Mouse (Mus musculus): ENCODE measurements at regions not wholly inside any gene's neighbourhood (a gene's known extent, or its start where the extent isn't known, plus 50 kb on each side); places are given as distances from the start of the nearest gene placed in this dataset.

GRCm38 (mm10) chr10:45763160-45763955, 185.7 kb downstream of the Hace1 start:
- DNase-seq, result no peak

- no peak for DNase-seq
Observed at GRCm38 (mm10) chr10:45779720-45780119, 202.1 kb downstream of the Hace1 start.

DNA sequence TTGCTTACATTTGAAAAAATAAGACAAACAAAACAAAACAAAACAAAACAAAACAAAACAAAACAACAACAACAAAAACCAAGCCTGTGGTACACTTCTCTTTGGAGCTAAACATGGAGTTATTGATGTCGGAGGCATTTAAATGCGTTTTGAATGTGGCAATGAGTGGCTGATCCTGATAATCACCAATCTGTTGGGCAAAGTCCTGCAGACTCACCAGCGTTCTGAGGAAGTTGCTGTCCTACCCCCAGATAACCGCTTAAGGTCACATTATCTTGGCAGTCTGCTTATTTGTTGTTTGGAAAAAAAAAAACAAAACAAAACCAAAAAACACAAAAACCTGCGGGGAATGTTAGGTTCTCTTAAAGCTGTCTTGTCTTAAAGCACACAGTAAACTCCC, 205.4 kb downstream of the Hace1 start:
- DNase-seq, result no peak

GRCm38 (mm10) chr10:45783461-45784149, 206.0 kb downstream of the Hace1 start:
- DNase-seq, result no peak

DNA sequence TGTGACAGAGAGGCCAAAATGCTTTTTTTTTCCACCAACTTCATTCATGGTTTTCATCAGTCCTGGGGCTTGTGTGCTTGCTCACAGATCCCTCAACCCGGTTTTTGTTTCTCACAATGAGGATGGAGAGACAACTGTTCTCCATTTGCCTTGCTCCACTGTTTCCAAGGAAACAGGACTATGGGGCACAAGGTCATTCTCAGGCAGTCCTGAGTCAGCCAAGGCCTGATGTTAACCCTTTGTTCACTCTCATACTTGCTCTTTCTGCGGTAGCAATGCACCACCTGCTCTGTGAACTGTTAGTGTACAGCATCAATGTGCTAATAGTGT, 206.5 kb downstream of the Hace1 start:
- DNase-seq, result no peak

GRCm38 (mm10) chr10:45784575-45784974, 206.9 kb downstream of the Hace1 start:
- no peak for DNase-seq

- no peak for DNase-seq
Observed at GRCm38 (mm10) chr10:45788356-45788755, 210.7 kb downstream of the Hace1 start.

GRCm38 (mm10) chr10:45795582-45795981, 218.0 kb downstream of the Hace1 start:
- no peak for DNase-seq

- DNase-seq, result peak; percentile 57
Observed at GRCm38 (mm10) chr10:45800070-45800851, 222.6 kb downstream of the Hace1 start.

DNA sequence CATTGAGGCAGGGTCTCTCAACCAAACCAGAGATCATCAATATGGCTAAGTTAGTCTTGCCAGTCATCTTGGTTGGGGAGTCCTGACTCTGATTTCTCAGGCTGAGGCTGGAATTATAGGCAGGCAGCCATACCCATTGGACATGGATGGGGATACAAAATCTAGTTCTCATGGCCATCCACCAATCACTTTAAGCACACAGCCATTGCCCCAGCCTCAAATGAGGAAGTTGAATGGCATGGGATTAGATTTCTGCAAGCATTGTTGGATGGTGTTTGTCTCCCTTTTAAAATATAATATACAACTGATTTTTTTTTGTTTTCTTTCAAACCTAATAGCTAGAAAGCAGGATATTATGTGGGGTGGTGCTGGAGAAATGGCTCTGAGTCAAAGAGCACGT, 223.8 kb downstream of the Hace1 start:
- no peak for DNase-seq

DNA sequence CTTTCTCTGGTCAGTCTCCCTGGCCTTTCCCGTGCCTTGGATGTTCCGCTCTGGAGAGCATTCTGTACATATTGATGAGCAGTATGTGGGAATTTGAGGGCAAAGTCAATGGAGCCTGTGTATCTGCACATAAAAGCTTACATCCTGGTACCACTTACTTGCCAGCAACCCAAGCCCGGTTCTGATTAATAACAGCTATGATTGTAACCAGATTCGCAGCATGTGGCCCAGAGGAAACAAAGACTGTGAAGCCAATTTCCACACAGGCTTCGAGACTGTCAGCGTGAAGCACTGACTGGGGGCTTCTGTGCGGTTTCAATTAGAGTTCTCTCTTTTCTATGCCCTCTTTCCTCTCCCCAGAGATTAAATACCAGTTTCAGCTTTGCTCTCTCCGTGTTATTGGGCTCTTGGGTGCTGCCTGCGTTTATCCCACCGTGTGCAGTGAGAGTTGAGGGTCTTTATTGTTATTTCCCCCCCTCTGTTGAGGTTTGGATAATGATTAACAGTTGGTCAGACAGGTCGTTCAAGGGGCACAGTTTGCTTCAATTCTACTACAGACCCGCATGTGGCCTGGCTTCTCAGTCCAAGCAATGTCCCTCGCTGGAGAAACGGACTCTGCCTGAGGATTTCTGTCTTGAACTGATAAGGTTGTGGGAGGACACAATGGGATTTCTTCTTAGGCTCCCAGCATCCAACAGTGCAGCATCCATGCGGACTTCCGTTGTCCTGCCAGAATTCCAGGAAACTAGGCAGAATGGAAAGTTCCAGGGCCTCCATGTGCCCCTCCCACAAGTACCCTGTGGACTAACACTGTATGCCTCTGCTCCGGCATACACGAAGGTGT, 229.6 kb downstream of the Hace1 start:
- DNase-seq, result no peak

- DNase-seq, result peak; percentile 80
Observed at GRCm38 (mm10) chr10:45811882-45812281, 234.3 kb downstream of the Hace1 start.

- DNase-seq, result no peak
Observed at GRCm38 (mm10) chr10:45813804-45814203, 236.2 kb downstream of the Hace1 start.

DNA sequence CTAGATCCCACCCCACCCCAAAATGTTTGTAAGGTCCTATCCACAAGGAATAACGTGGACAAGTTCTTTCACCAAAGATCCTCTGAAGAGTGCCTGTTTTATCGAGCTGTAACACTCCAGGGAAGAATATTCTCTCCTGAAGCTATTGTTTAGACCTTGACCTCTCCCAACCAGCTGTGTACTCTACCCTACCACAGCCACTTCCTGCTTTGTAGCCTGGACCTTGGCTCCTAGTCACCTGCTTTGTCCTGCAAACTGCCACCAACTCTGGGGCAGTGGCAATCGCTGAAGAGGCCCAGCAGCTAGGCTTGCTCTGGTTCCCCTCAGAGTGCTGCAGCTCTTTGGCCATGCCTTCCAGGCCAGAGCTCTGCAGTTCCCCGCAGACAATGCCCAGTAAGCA, 239.1 kb downstream of the Hace1 start:
- DNase-seq, result no peak

DNA sequence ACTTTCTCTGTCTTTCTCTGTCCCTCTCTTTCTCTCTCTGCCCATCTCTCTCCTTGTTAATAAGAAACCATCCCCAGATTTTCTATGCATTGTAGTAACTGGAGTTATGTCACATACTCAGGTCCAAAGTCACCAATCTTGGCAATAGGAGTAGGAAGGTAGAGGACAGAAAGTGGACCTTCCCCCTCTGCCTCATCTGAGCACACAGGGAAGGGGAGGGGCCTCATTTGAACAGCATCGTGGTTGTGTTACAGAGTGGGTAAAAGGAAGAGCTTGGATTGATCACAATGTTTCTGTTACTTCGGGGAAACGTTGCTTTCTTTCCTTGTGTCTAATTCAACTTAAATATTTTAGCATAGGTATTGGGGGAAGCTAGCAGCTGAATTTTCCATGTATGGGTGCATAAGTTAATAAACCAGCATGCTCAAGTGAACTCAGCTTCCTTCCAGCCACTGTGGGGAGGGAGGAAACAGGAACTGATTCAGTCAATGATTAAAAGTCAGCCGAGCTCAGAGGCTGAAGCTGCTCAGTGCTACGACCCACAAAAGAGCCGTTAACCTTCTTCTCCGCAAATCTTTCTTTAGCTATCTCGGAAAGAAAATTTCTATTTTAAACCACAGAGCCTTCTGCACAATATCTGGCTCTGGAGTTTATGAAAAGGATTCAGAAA, 243.5 kb downstream of the Hace1 start:
- DNase-seq, result peak; percentile 10

GRCm38 (mm10) chr10:45822251-45822650, 244.6 kb downstream of the Hace1 start:
- no peak for DNase-seq

DNA sequence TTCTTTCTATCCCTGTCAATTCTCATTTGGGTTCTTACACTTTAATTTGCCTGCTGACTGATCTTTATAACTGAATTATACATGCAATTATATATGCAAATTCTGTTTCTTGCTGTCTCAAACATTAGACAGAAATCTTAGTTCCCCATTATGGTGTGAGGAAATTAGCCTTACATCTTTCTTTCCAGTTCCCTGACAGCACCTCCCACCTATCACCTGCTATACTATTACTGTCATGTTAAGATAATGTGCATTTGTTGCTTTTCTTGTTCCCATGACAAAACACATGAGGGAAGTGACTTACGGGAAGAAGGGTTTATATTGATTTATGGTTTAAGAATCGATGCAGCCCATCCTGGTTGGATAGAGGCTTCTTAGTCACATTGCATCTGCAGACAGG, 246.0 kb downstream of the Hace1 start:
- DNase-seq, result no peak

DNA sequence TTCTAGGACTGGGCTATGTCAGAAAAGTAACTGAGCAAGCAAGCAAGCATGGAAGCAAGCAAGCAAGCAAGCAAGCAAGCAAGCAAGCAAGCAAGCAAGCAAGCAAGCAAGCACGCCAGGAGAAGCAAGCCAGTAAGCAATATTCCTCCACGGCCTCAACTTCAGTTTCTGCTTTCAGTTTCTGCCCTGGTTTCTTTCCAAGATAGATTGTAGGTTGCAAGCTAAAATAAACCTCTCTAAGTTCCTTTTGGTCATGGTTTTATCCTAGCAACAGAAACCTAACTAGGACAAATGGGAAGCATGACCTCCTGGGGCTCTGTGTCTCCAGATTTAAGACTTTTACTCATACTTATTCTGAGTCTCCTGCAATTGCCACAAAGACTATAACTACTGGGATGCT, 271.0 kb downstream of the Hace1 start:
- no peak for DNase-seq

GRCm38 (mm10) chr10:45849841-45850240, 272.2 kb downstream of the Hace1 start:
- no peak for DNase-seq

DNA sequence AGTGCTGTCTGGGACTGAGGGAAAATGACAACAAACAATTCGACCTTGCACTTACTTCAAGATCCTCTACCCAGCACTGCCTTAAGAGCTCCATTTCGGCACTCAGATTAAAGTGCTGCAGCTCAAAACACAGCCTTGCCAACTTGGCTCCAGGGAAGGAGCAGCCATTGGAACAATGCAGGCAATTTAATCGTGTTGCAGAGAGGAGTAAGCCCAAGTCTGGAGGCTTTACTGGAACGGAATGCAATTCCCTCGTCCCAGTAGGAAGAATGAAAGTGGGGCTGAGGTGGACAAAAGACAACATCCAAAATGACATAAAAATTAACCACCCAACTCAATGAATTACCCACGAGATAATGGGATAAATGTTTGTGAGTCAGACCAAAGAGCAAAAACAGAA, 273.0 kb downstream of the Hace1 start:
- no peak for DNase-seq

- no peak for DNase-seq
Observed at GRCm38 (mm10) chr10:45852688-45853087, 275.1 kb downstream of the Hace1 start.

DNA sequence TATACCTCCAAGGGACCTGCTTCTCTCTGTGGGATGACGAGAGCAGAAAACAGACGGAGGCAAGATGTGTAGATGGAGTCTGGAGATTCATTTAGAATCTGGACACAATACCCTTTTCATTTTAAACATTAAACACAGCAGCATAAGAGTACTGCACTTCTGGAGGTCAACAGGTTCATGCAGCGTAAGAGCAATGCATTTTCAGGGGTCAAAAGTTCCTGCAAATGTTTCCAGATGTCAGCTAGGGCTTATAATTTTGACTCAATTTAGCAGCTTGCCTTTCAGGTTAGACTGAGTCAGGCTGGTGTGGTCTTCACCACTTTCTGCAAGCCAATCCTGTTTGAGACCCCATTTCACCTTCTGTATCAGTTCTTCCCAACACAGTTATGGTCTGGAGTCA, 277.9 kb downstream of the Hace1 start:
- no peak for DNase-seq

All from thymus, postnatal 4 days (tissue).